Mouse (Mus musculus): ENCODE results near the gene Olfr453. TPM values are rescaled to one million over a fixed set of nuclear protein-coding genes. Genes with fewer than 3 reads are reported as not detected.

Olfr453 gene
- polyA plus RNA-seq, 1 experiment = not detected

GRCm38 (mm10) chr6:42709291-42710211 is 29.6 kb upstream of the Olfr453 start, which contains the start of gene Tcaf1:
TSS of gene Tcaf1 (minus strand) at chr6:42710088.
- Histone ChIP-seq H3K4me2 (ENCODE audit: low read depth) (peak within 1 kb of the TSS; percentile 50), H3K36me3 (ENCODE audit: control insufficient read depth, insufficient read depth) (no peaks in the 10 kb centered on the region), H3K79me2 (ENCODE audit: control insufficient read depth, insufficient read depth) (no peaks in the 10 kb centered on the region), H3ac (ENCODE audit: control insufficient read depth, insufficient read length) (no peak within 1 kb of the TSS), H3K4me3 (peak within 1 kb of the TSS; percentile 20), H3K27me3 (ENCODE audit: control insufficient read depth, insufficient read depth, insufficient read length) (no peaks in the 10 kb centered on the region)
- TF ChIP-seq SRF (IDR thresholded peaks at IDR 0.05; ENCODE audit: control insufficient read depth, insufficient read length, low read depth) (no peak), MYOD1 (IDR thresholded peaks at IDR 0.05; ENCODE audit: control insufficient read depth in 1 of 3, insufficient read length in 2 of 3, low read depth in 2 of 3) (no peak), E2F4 (IDR thresholded peaks at IDR 0.05; ENCODE audit: insufficient read depth) (no peak), MYOG (IDR thresholded peaks at IDR 0.05; ENCODE audit: control insufficient read depth in 1 of 3, insufficient read depth in 1 of 3, insufficient read length in 2 of 3, low read depth in 2 of 3) (no peak), REST (IDR thresholded peaks at IDR 0.05; ENCODE audit: insufficient read depth, insufficient read length) (no peak), USF1 (IDR thresholded peaks at IDR 0.05; ENCODE audit: low read depth) (no peak), TCF3 (IDR thresholded peaks at IDR 0.05; ENCODE audit: insufficient read length, low read depth) (no peak), MAX (IDR thresholded peaks at IDR 0.05; ENCODE audit: low read depth) (no peak), TCF12 (IDR thresholded peaks at IDR 0.05; ENCODE audit: insufficient read depth, poor library complexity, severe bottlenecking) (no peak), CEBPB (IDR thresholded peaks at IDR 0.05; ENCODE audit: insufficient read depth, poor library complexity, severe bottlenecking) (no peak)

GRCm38 (mm10) chr6:42714668-42715067 is 24.5 kb upstream of the Olfr453 start:
- Histone ChIP-seq H3K4me3 (no peak overlapping the region), H3K36me3 (ENCODE audit: control insufficient read depth, insufficient read depth) (no peaks in the 10 kb centered on the region), H3K4me2 (ENCODE audit: low read depth) (no peak overlapping the region), H3K27me3 (ENCODE audit: control insufficient read depth, insufficient read depth, insufficient read length) (no peaks in the 10 kb centered on the region), H3ac (ENCODE audit: control insufficient read depth, insufficient read length) (no peak overlapping the region), H3K79me2 (ENCODE audit: control insufficient read depth, insufficient read depth) (no peaks in the 10 kb centered on the region)
- TF ChIP-seq TCF12 (IDR thresholded peaks at IDR 0.05; ENCODE audit: insufficient read depth, poor library complexity, severe bottlenecking) (no peak), MYOD1 (IDR thresholded peaks at IDR 0.05; ENCODE audit: control insufficient read depth in 1 of 3, insufficient read length in 2 of 3, low read depth in 2 of 3) (no peak), MYOG (IDR thresholded peaks at IDR 0.05; ENCODE audit: control insufficient read depth in 1 of 3, insufficient read depth in 1 of 3, insufficient read length in 2 of 3, low read depth in 2 of 3) (no peak), SRF (IDR thresholded peaks at IDR 0.05; ENCODE audit: control insufficient read depth, insufficient read length, low read depth) (no peak), E2F4 (IDR thresholded peaks at IDR 0.05; ENCODE audit: insufficient read depth) (no peak), CEBPB (IDR thresholded peaks at IDR 0.05; ENCODE audit: insufficient read depth, poor library complexity, severe bottlenecking) (no peak), USF1 (IDR thresholded peaks at IDR 0.05; ENCODE audit: low read depth) (no peak), REST (IDR thresholded peaks at IDR 0.05; ENCODE audit: insufficient read depth, insufficient read length) (no peak), POLR2AphosphoS2 (IDR thresholded peaks at IDR 0.05; ENCODE audit: insufficient read length, low read depth) (no peak), POLR2A (IDR thresholded peaks at IDR 0.05; ENCODE audit: insufficient read length, low read depth) (no peak), TCF3 (IDR thresholded peaks at IDR 0.05; ENCODE audit: insufficient read length, low read depth) (no peak), MAX (IDR thresholded peaks at IDR 0.05; ENCODE audit: low read depth) (no peak)

GRCm38 (mm10) chr6:42717973-42718372 is 21.2 kb upstream of the Olfr453 start:
- H3K27me3 ChIP-seq (ENCODE audit: control insufficient read depth, insufficient read depth, insufficient read length) = no peaks in the 10 kb centered on the region
- no peak overlapping the region for H3K4me3 ChIP-seq
- H3K79me2 ChIP-seq (ENCODE audit: control insufficient read depth, insufficient read depth) = no peaks in the 10 kb centered on the region
- no peaks in the 10 kb centered on the region for H3K36me3 ChIP-seq (ENCODE audit: control insufficient read depth, insufficient read depth)
- peak overlapping the region; percentile 32 for H3K4me2 ChIP-seq (ENCODE audit: low read depth)
- H3ac ChIP-seq (ENCODE audit: control insufficient read depth, insufficient read length) = no peak overlapping the region
- TF ChIP-seq MYOG (IDR thresholded peaks at IDR 0.05; ENCODE audit: control insufficient read depth in 1 of 3, insufficient read depth in 1 of 3, insufficient read length in 2 of 3, low read depth in 2 of 3) (peak in 1 of 3 experiments; percentile 40), E2F4 (IDR thresholded peaks at IDR 0.05; ENCODE audit: insufficient read depth) (no peak), MYOD1 (IDR thresholded peaks at IDR 0.05; ENCODE audit: control insufficient read depth in 1 of 3, insufficient read length in 2 of 3, low read depth in 2 of 3) (peak; percentile 68 to 97 (median 97)), TCF12 (IDR thresholded peaks at IDR 0.05; ENCODE audit: insufficient read depth, poor library complexity, severe bottlenecking) (peak; percentile 45), POLR2A (IDR thresholded peaks at IDR 0.05; ENCODE audit: insufficient read length, low read depth) (no peak), SRF (IDR thresholded peaks at IDR 0.05; ENCODE audit: control insufficient read depth, insufficient read length, low read depth) (no peak)

GRCm38 (mm10) chr6:42742303-42742702 is 3.1 kb downstream of the Olfr453 start:
- H3K27me3 ChIP-seq (ENCODE audit: control insufficient read depth, insufficient read depth, insufficient read length) = no peaks in the 10 kb centered on the region
- no peak overlapping the region for H3K4me3 ChIP-seq
- H3K36me3 ChIP-seq (ENCODE audit: control insufficient read depth, insufficient read depth) = no peaks in the 10 kb centered on the region
- TF ChIP-seq CEBPB (IDR thresholded peaks at IDR 0.05; ENCODE audit: insufficient read depth, poor library complexity, severe bottlenecking) = no peak
- no peak for TF ChIP-seq POLR2AphosphoS2 (IDR thresholded peaks at IDR 0.05; ENCODE audit: insufficient read length, low read depth)
- TF ChIP-seq MYOD1 (IDR thresholded peaks at IDR 0.05; ENCODE audit: control insufficient read depth in 1 of 3, insufficient read length in 2 of 3, low read depth in 2 of 3) = no peak
- no peak for TF ChIP-seq USF1 (IDR thresholded peaks at IDR 0.05; ENCODE audit: low read depth)
- TF ChIP-seq REST (IDR thresholded peaks at IDR 0.05; ENCODE audit: insufficient read depth, insufficient read length) = no peak
- no peak for TF ChIP-seq MYOG (IDR thresholded peaks at IDR 0.05; ENCODE audit: control insufficient read depth in 1 of 3, insufficient read depth in 1 of 3, insufficient read length in 2 of 3, low read depth in 2 of 3)
- no peaks in the 10 kb centered on the region for H3K79me2 ChIP-seq (ENCODE audit: control insufficient read depth, insufficient read depth)
- H3ac ChIP-seq (ENCODE audit: control insufficient read depth, insufficient read length) = no peak overlapping the region
- no peak overlapping the region for H3K4me2 ChIP-seq (ENCODE audit: low read depth)
